Mouse (Mus musculus) frontal cortex, postnatal 14 days (tissue): ENCODE results near the gene Cope.

Experiments used
- DNase-seq, 2 experiments: peaks; one replicate each; pipeline ENCODE4 v3.0.0; 2022; ENCODE audit warnings: low spot score in 2 of 2

The Cope gene

GRCm38 (mm10) chr8:70347443-70347842 lies 45.1 kb downstream of the Cope start:
- DNase-seq = no peak

DNA sequence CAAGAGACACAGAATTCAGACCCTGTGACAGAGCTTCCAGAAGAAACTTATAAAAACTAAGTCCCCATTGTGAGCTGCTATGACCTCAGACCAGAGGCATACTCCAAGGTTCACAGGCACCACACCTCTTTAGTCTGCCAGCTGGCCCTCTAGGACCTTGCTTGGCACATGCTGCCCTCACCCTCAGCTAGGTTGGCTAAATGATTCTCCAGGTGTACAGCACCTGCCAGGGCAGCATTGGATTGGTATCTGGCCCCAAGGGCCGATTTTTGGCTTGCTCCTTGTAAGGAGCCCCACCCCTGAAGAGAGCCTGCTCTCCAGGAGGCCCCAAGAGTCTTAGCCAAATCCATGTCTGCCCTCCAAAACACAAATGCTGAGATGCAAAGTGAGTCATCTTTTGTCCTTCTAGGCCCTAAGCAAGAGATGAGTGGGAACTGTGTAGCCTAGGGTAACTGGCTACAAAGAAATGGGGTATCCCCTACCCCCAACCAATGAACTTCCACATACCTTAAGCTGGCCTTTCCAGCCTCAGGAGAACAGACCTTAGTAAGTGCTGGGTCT lies 45.6 kb downstream of the Cope start:
- DNase-seq = no peak

DNA sequence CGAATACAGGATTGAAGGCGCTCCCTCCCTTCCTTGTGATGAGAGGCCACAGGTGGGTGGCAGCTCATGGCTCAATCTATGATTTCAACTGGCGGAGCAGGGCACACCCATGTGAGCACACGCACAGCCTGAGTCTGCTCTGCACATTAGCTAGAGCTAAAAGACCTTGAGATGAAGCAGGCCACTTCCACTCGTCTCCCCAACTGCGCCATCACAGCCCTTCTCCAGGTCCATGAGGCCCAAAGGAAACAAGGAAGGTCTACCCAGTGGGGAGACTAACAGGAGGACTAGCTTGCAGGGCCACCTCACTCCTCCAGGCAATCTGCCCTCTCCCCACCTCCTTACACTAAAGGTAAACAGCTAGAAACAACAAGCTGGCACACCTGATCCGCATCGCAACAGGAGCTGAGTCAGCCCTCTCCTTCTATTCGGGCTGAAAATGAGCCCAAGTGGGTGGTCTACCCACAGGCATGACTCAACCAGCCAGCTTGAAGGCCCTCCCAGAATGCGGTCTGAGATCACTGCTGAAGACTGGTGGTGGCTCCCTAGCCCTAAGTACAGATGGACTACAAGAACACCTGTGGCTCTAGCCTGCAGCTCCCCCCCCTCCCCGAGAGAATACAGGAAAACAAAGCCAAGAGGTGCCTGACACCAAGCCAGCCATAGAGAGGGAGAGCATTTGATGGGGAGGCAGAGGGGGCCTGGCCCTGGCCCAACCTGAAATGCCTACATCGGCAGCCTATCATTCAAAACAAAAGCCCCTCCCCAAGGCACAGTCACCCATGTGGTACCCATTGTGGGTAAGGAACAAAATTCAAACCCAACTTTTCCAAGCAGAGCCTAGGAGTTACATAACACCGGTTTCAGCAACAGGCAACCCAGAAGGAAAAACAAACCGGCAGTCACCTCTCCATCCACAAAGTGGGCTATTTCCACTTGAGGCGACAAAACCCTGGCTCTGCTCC lies 49.0 kb downstream of the Cope start:
- no peak for DNase-seq

DNA sequence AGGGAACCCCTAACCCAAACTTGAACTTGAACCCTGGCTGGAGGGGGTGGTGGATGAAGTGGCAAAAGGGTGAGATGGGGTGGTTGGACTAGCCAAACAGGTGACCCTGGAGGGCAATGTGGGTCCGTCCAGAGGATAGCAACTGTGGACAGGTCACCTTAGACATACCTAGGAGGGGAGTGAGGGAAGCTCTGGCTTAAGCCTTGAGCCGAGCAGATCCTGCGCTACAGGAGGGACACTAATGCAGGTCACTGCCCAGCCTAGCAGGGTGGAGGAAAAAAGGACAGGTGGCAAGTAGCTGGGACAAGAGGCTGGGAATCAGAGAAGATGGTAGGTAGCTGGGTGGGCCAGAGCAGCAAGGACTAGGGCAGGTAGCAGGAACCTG lies 49.7 kb downstream of the Cope start:
- DNase-seq = no peak

DNA sequence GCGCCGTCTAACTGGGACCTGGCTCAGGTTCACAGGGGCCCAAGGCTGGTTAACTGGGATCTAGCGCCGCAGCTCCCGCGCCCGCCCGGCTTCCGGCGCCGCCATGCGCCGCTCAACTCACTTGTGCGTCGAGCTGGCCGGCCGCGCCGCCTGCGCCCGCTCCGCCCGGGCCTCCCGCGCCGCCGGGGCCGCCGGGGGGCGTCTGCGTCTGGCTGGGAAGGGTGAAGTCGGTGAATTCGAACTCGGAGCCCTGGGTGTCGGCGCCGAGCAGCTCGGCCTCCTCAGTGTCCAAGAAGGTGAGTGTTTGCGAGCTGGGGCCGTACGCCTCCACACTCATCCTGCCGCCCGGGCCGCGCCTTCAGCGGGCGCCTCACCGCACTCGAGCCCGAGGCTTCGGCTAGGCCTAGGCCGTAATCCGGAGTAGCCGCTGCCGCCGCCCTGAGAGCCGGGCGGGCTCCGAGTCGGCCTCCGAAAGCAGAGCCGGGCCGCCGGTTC lies 50.4 kb downstream of the Cope start:
- DNase-seq = no peak

DNA sequence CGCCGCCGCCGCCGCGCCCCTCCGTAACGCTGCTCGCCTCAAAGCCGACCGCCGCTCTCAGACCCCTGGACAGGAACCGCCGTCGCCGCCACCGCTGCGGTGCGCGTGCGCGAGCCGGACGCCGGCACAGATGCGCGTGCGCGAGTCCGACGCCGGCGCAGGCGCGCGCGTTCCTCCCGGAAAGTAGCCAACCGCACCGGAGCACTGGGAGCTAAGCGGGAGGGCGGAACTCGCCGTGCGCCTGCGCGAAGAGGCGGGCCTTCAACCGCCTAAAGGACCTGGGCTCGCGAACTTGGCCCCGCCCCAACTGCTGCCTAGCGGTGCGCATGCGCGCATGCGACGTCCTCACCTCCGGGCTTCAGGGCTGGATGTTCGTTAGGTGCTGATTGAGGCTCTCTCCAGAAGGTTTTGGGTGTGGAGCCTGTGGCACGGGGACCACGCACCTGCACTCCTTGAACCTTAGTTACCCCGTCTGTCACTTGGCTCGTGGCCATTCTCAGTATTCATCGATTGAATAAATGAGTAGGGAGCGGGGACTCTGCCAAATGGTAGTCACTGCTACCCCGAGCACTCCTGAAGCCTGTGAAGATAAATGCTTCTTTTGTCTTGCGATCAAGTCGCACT lies 51.0 kb downstream of the Cope start, which contains the start of gene Upf1:
Gene Upf1 (minus strand): TSS at position 85 of the 624 bp plus-strand sequence.
- peak; percentile 97 to 99 for DNase-seq

- peak in 1 of 2 experiments; percentile 34 for DNase-seq
These were observed 51.7 kb downstream of the Cope start for GRCm38 (mm10) chr8:70354004-70354403.

- no peak for DNase-seq
These were observed 53.8 kb downstream of the Cope start for GRCm38 (mm10) chr8:70356111-70356510.

DNA sequence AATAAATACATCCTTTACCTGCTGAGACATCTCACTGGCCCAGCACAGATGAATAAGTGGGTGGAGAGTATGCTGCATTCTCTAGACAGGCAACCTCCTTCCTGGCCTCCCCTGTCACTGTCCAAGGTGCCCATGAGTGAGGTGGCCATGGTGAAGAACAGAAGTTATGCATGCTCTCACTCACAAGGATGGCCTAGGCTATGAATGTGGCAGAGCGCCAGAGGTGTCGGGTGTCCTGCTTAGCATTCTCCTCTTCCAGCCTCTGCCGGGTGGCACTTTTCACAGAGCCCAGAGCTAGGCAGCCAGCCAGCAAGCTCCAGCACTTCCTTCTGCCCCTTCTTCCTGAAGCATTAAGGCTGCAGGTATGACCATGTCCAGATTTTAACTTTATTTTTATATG lies 57.1 kb downstream of the Cope start:
- DNase-seq = no peak

DNA sequence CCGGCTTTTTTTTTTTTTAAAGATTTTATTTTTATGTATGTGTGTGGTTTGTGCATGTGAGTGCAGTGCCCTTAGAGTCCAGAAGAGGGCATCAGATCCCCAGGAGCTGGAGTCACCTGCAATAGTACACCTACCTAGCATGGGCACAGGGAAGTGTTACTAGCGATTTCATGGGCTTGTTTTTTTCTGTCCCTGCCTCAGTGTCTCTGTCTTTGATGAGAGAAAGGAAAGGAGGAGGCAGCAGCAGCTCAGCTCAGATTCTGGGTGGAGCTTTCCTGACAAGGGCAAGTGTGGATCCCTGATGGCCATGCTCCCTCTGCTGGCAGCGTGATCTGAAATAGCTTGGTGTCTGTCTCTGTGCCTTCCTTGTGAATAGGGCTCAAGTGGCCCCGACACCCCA lies 58.5 kb downstream of the Cope start:
- DNase-seq = no peak

- DNase-seq = no peak
These were observed 59.2 kb downstream of the Cope start for GRCm38 (mm10) chr8:70361484-70362032.
